Mouse (Mus musculus) heart, postnatal 4 days (tissue): ENCODE results near the gene Tigd4. TPM values are rescaled to one million over a fixed set of nuclear protein-coding genes. Genes with fewer than 3 reads are reported as not detected.
"Not testable (repeated sequence)": the region's sequence is repeated elsewhere in the genome, so short reads cannot be mapped to it uniquely, and the experiment has no call there.

Source experiments
- DNase-seq: peaks from one replicate; pipeline ENCODE4 v3.0.0; 2021
- total RNA-seq, 2 experiments: library from RNA; stranded (reverse); gene quantifications; 2 replicates each; pipeline ENCODE4 v1.2.3; 2021

Gene Tigd4
- under 1 TPM; 0.33 to 0.34 TPM for total RNA-seq

GRCm38 (mm10) chr3:84593274-84593673 lies at the start of gene Tigd4:
Gene Tigd4, plus strand, starts transcription at chr3:84593574.
- DNase-seq = no peak

GRCm38 (mm10) chr3:84547177-84547576 lies 46.2 kb upstream of the Tigd4 start:
- DNase-seq = no peak

- DNase-seq = no peak
These were observed 37.6 kb upstream of the Tigd4 start for GRCm38 (mm10) chr3:84555780-84556179.

GRCm38 (mm10) chr3:84558301-84558700 lies 35.1 kb upstream of the Tigd4 start:
- DNase-seq = no peak

- DNase-seq = not testable (repeated sequence)
These were observed 30.5 kb upstream of the Tigd4 start for GRCm38 (mm10) chr3:84562911-84563310.

- no peak for DNase-seq
These were observed 30.0 kb upstream of the Tigd4 start for GRCm38 (mm10) chr3:84563415-84563814.

GRCm38 (mm10) chr3:84568540-84568939 lies 24.8 kb upstream of the Tigd4 start:
- no peak for DNase-seq

- DNase-seq = no peak
These were observed 23.8 kb upstream of the Tigd4 start for GRCm38 (mm10) chr3:84569587-84569986.

- DNase-seq = no peak
These were observed 22.9 kb upstream of the Tigd4 start for GRCm38 (mm10) chr3:84570501-84570900.

- no peak for DNase-seq
These were observed 12.7 kb upstream of the Tigd4 start for GRCm38 (mm10) chr3:84580716-84581115.

GRCm38 (mm10) chr3:84581696-84582022 lies 11.7 kb upstream of the Tigd4 start:
- no peak for DNase-seq

GRCm38 (mm10) chr3:84582023-84582912 lies 11.1 kb upstream of the Tigd4 start, which contains the start of gene Arfip1:
Gene Arfip1, minus strand, starts transcription at chr3:84582625.
- DNase-seq = peak; percentile 99

- DNase-seq = no peak
These were observed 10.5 kb upstream of the Tigd4 start for GRCm38 (mm10) chr3:84582913-84583276.

GRCm38 (mm10) chr3:84586736-84587135 lies 6.6 kb upstream of the Tigd4 start:
- DNase-seq = peak; percentile 35

- peak; percentile 12 for DNase-seq
These were observed 1.7 kb downstream of the Tigd4 start for GRCm38 (mm10) chr3:84594894-84595676.

- DNase-seq = no peak
These were observed 2.4 kb downstream of the Tigd4 start for GRCm38 (mm10) chr3:84595677-84596234.

- no peak for DNase-seq
These were observed 4.8 kb downstream of the Tigd4 start for GRCm38 (mm10) chr3:84597996-84598734.

- no peak for DNase-seq
These were observed 5.4 kb downstream of the Tigd4 start for GRCm38 (mm10) chr3:84598756-84599155.

- no peak for DNase-seq
These were observed 8.6 kb downstream of the Tigd4 start for GRCm38 (mm10) chr3:84601870-84602495.

GRCm38 (mm10) chr3:84602759-84603158 lies 9.4 kb downstream of the Tigd4 start:
- DNase-seq = no peak

GRCm38 (mm10) chr3:84603212-84603611 lies 9.8 kb downstream of the Tigd4 start:
- no peak for DNase-seq

GRCm38 (mm10) chr3:84610183-84610710 lies 16.9 kb downstream of the Tigd4 start:
- DNase-seq = no peak
